Mouse (Mus musculus) embryonic fibroblast, embryonic 13.5 days (primary cell): Measurements from ENCODE around the gene Rapgef6.

Experiments used
- CTCF ChIP-seq: IDR thresholded peaks from 2 replicates; pipeline ENCODE4 v1.5.1; 2011; ENCODE audit warnings: mild to moderate bottlenecking, control low read depth, low read length, moderate library complexity, borderline replicate concordance; ENCODE audit not compliant: insufficient read depth
- POLR2A ChIP-seq: IDR thresholded peaks from 2 replicates; pipeline ENCODE4 v1.6.1; 2011; ENCODE audit warnings: low read depth, mild to moderate bottlenecking, control low read depth, low read length, moderate library complexity

DNA sequence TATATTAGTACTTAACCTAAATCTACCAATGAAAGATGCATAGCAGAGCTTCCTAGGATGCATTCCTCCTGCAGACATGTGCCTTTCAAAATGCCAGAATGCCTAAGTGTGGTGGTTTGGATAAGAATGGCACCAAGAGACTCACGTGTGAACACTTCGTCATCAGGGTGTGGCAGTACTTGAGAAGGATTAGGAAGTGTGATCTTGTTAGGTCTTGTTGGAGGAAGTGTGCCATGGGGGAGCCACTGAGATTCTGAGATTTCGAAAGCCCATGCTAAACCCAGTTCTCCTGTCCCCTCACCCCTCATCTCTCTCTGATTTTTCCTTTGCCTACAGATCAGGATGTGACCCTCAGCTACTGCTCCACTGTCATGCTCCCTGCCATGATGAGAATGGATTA is 206.7 kb downstream of the Rapgef6 start:
- TF ChIP-seq POLR2A (no peak), CTCF (no peak)
